Mouse (Mus musculus) MEL (cell line): ENCODE results near the gene Prpf18. TPM values are rescaled to one million over a fixed set of nuclear protein-coding genes. Genes with fewer than 3 reads are reported as not detected.

ENCODE experiments used
- DNase-seq: peaks from one replicate; pipeline ENCODE4 v3.0.0; 2011; ENCODE audit warnings: low read depth, low spot score
- H3K27ac ChIP-seq: 2 replicates; pipeline ENCODE4 v1.5.1; 2012; ENCODE audit warnings: low read depth, mild to moderate bottlenecking, control low read depth, low read length, moderate library complexity; ENCODE audit not compliant: control insufficient read depth
- H3K27me3 ChIP-seq, 2 experiments: fragments of 150-350 bp in 1 of 2; sonication (generic) in 1 of 2; 2 replicates each; pipeline ENCODE4 v1.6.1; 2012; ENCODE audit warnings: low read length in 2 of 2, mild to moderate bottlenecking in 2 of 2, improper control_type of control experiment in 1 of 2, moderate library complexity in 1 of 2; ENCODE audit not compliant: insufficient read depth in 2 of 2, control insufficient read depth in 1 of 2
- H3K36me3 ChIP-seq, 2 experiments: 2 replicates each; pipeline ENCODE4 v1.6.1; 2012 to 2014; ENCODE audit warnings: low read length in 2 of 2, improper control_type of control experiment in 1 of 2, inconsistent platforms in 1 of 2, mild to moderate bottlenecking in 1 of 2; ENCODE audit not compliant: insufficient read depth in 2 of 2, control insufficient read depth in 1 of 2
- H3K4me1 ChIP-seq, 2 experiments: fragments of 150-350 bp in 1 of 2; sonication (generic) in 1 of 2; 2 replicates each; pipeline ENCODE4 v1.6.1; 2012; ENCODE audit warnings: low read length in 2 of 2, improper control_type of control experiment in 1 of 2, mild to moderate bottlenecking in 1 of 2; ENCODE audit not compliant: insufficient read depth in 2 of 2, control insufficient read depth in 1 of 2
- H3K4me3 ChIP-seq, 2 experiments: fragments of 150-350 bp in 1 of 2; sonication (generic) in 1 of 2; 2 replicates each; pipeline ENCODE4 v1.5.1; 2012; ENCODE audit warnings: low read depth in 2 of 2, low read length in 2 of 2, mild to moderate bottlenecking in 2 of 2, moderate library complexity in 2 of 2, control low read depth in 1 of 2, improper control_type of control experiment in 1 of 2; ENCODE audit not compliant: control insufficient read depth in 1 of 2, insufficient read depth in 1 of 2
- H3K79me2 ChIP-seq: 2 replicates; pipeline ENCODE4 v1.6.1; 2012; ENCODE audit warnings: mild to moderate bottlenecking, low read length, moderate library complexity; ENCODE audit not compliant: control insufficient read depth, poor library complexity, insufficient read depth
- H3K9ac ChIP-seq: 2 replicates; pipeline ENCODE4 v1.6.1; 2012; ENCODE audit warnings: low read depth, mild to moderate bottlenecking, control low read depth, low read length, moderate library complexity; ENCODE audit not compliant: control insufficient read depth, poor library complexity, severe bottlenecking
- H3K9me3 ChIP-seq: fragments of 150-350 bp; sonication (generic); replicated peaks from 2 replicates; pipeline ENCODE4 v1.6.1; 2012; ENCODE audit warnings: mild to moderate bottlenecking, low read length, improper control_type of control experiment, moderate library complexity; ENCODE audit not compliant: insufficient read depth
- ELF1 ChIP-seq: IDR thresholded peaks from 2 replicates; pipeline ENCODE4 v1.6.1; 2014; ENCODE audit warnings: low read depth, mild to moderate bottlenecking, inconsistent platforms, low read length, improper control_type of control experiment, moderate library complexity
- EP300 ChIP-seq, 2 experiments: IDR thresholded peaks; 2 replicates each; pipeline ENCODE4 v1.6.1; 2011; ENCODE audit warnings: improper control_type of control experiment in 2 of 2, low read length in 2 of 2, low read depth in 1 of 2, mild to moderate bottlenecking in 1 of 2
- ETS1 ChIP-seq: IDR thresholded peaks from 2 replicates; pipeline ENCODE4 v1.6.1; 2012; ENCODE audit warnings: low read depth, mild to moderate bottlenecking, inconsistent platforms, low read length, improper control_type of control experiment, moderate library complexity
- GABPA ChIP-seq: IDR thresholded peaks from 2 replicates; pipeline ENCODE4 v1.6.1; 2012; ENCODE audit warnings: low read depth, mild to moderate bottlenecking, inconsistent platforms, low read length, improper control_type of control experiment, moderate library complexity
- JUND ChIP-seq: IDR thresholded peaks from 2 replicates; pipeline ENCODE4 v1.6.1; 2011; ENCODE audit warnings: low read depth, mild to moderate bottlenecking, improper control_type of control experiment, low read length
- MAFK ChIP-seq: IDR thresholded peaks from 2 replicates; pipeline ENCODE4 v1.6.1; 2011; ENCODE audit warnings: low read depth, mild to moderate bottlenecking, low read length, improper control_type of control experiment, borderline replicate concordance
- MAX ChIP-seq: IDR thresholded peaks from 2 replicates; pipeline ENCODE4 v1.6.1; 2011; ENCODE audit warnings: low read length, improper control_type of control experiment
- MAZ ChIP-seq: IDR thresholded peaks from 2 replicates; pipeline ENCODE4 v1.6.1; 2012; ENCODE audit warnings: low read depth, mild to moderate bottlenecking, inconsistent platforms, low read length, improper control_type of control experiment
- MEF2A ChIP-seq: IDR thresholded peaks from 2 replicates; pipeline ENCODE4 v1.6.1; 2014; ENCODE audit warnings: low read depth, mild to moderate bottlenecking, inconsistent platforms, low read length, improper control_type of control experiment; ENCODE audit not compliant: poor library complexity, insufficient replicate concordance, severe bottlenecking; ENCODE audit errors: extremely low read depth
- MXI1 ChIP-seq: IDR thresholded peaks from 2 replicates; pipeline ENCODE4 v1.6.1; 2011; ENCODE audit warnings: mild to moderate bottlenecking, low read depth, low read length, improper control_type of control experiment
- MYB ChIP-seq: IDR thresholded peaks from 2 replicates; pipeline ENCODE4 v1.6.1; 2011; ENCODE audit warnings: mild to moderate bottlenecking, low read depth, low read length, improper control_type of control experiment
- NRF1 ChIP-seq: IDR thresholded peaks from 2 replicates; pipeline ENCODE4 v1.6.1; 2014; ENCODE audit warnings: low read depth, mild to moderate bottlenecking, inconsistent platforms, low read length, improper control_type of control experiment, moderate library complexity; ENCODE audit not compliant: poor library complexity, insufficient read depth, severe bottlenecking
- POLR2A ChIP-seq, 2 experiments: IDR thresholded peaks; 2 replicates each; pipeline ENCODE4 v1.6.1; 2011 to 2012; ENCODE audit warnings: low read length in 2 of 2, mild to moderate bottlenecking in 2 of 2, control low read depth in 1 of 2, improper control_type of control experiment in 1 of 2, low read depth in 1 of 2, moderate library complexity in 1 of 2; ENCODE audit not compliant: control insufficient read depth in 1 of 2, insufficient read depth in 1 of 2, poor library complexity in 1 of 2
- POLR2AphosphoS2 ChIP-seq: IDR thresholded peaks from 2 replicates; pipeline ENCODE4 v1.6.1; 2011; ENCODE audit warnings: low read length, improper control_type of control experiment
- RAD21 ChIP-seq: IDR thresholded peaks from 2 replicates; pipeline ENCODE4 v1.6.1; 2011; ENCODE audit warnings: mild to moderate bottlenecking, low read depth, low read length, improper control_type of control experiment
- RCOR1 ChIP-seq: IDR thresholded peaks from 2 replicates; pipeline ENCODE4 v1.6.1; 2012; ENCODE audit warnings: low read depth, mild to moderate bottlenecking, inconsistent platforms, low read length, improper control_type of control experiment
- SIN3A ChIP-seq: IDR thresholded peaks from 2 replicates; pipeline ENCODE4 v1.6.1; 2012; ENCODE audit warnings: low read length, improper control_type of control experiment, inconsistent platforms
- SMC3 ChIP-seq: IDR thresholded peaks from 2 replicates; pipeline ENCODE4 v1.6.1; 2011; ENCODE audit warnings: low read depth, low read length, improper control_type of control experiment
- TAL1 ChIP-seq: IDR thresholded peaks from 2 replicates; pipeline ENCODE4 v1.6.1; 2012; ENCODE audit warnings: mild to moderate bottlenecking, inconsistent platforms, low read length, moderate library complexity, mixed read lengths
- TBP ChIP-seq: IDR thresholded peaks from 2 replicates; pipeline ENCODE4 v1.8.0; 2011; ENCODE audit warnings: low read depth, low read length, improper control_type of control experiment
- UBTF ChIP-seq: IDR thresholded peaks from 2 replicates; pipeline ENCODE4 v1.6.1; 2012; ENCODE audit warnings: low read depth, mild to moderate bottlenecking, inconsistent platforms, low read length, improper control_type of control experiment, moderate library complexity, borderline replicate concordance; ENCODE audit not compliant: insufficient read depth
- USF1 ChIP-seq: IDR thresholded peaks from 2 replicates; pipeline ENCODE4 v1.6.1; 2014; ENCODE audit warnings: low read depth, mild to moderate bottlenecking, inconsistent platforms, low read length, improper control_type of control experiment, moderate library complexity
- USF2 ChIP-seq, 2 experiments: IDR thresholded peaks; 2 replicates each; pipeline ENCODE4 v1.6.1; 2011 to 2012; ENCODE audit warnings: improper control_type of control experiment in 2 of 2, low read length in 2 of 2, borderline replicate concordance in 1 of 2, inconsistent platforms in 1 of 2, low read depth in 1 of 2, mild to moderate bottlenecking in 1 of 2; ENCODE audit not compliant: insufficient read depth in 1 of 2
- ZC3H11A ChIP-seq: IDR thresholded peaks from 2 replicates; pipeline ENCODE4 v1.6.1; 2012; ENCODE audit warnings: low read depth, mild to moderate bottlenecking, inconsistent platforms, low read length, improper control_type of control experiment
- ZKSCAN1 ChIP-seq: IDR thresholded peaks from 2 replicates; pipeline ENCODE4 v1.6.1; 2012; ENCODE audit warnings: low read depth, mild to moderate bottlenecking, inconsistent platforms, low read length, improper control_type of control experiment, moderate library complexity
- ZMIZ1 ChIP-seq: IDR thresholded peaks from 2 replicates; pipeline ENCODE4 v1.6.1; 2012; ENCODE audit warnings: low read depth, mild to moderate bottlenecking, inconsistent platforms, low read length, improper control_type of control experiment, moderate library complexity
- ZNF384 ChIP-seq: IDR thresholded peaks from 2 replicates; pipeline ENCODE4 v1.6.1; 2012; ENCODE audit warnings: low read depth, mild to moderate bottlenecking, inconsistent platforms, low read length, improper control_type of control experiment
- polyA plus RNA-seq, 2 experiments: library from polyadenylated mRNA; stranded (reverse) in 1 of 2; unstranded in 1 of 2; fragments of >175 nt in 1 of 2; fragments of >200 nt in 1 of 2; gene quantifications; 2 replicates each; pipeline versions ENCODE4 v1.2.1 to v1.2.4; 2012; ENCODE audit warnings: low replicate concordance in 2 of 2, low read depth in 1 of 2; ENCODE audit not compliant: insufficient read length in 2 of 2, insufficient read depth in 1 of 2, missing spikeins in 1 of 2
- total RNA-seq: library from RNA; depleted of rRNA; stranded (reverse); fragments of 300-350 nt; gene quantifications from 2 replicates; pipeline ENCODE4 v1.2.3, GENCODE M21; 2012

Prpf18 gene
- total and polyA plus RNA-seq, 3 experiments, result 26.3 to 31.2 TPM; not detected in 1

DNA sequence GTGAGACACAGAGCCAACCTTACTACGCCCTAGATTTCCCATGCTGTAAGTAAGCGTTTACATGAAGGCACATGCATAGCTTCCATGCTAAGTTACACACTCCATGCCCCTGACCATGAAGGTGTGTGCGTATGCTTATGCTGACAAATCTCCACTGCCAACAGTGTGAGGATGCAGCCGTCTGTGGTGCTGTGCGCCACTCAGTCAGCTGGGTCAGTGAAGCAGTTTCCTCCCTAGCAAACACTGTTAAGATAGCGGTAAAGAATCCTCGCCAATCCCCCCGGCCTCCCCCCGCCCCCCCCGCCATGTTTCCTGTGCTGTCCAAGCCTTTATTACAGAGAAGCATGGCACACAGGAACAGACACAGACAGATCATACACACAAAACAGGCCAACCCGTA lies 22.4 kb downstream of the Prpf18 start:
- Histone ChIP-seq H3K27ac (no peak overlapping the region), H3K9ac (no peak overlapping the region), H3K9me3 (no peaks in the 10 kb centered on the region), H3K79me2 (no peaks in the 10 kb centered on the region), H3K4me3 (no peak overlapping the region), H3K4me1 (no peaks in the 10 kb centered on the region), H3K36me3 (peaks cover 0 to 19% of the 10 kb centered on the region in 2 experiments; a peak in 2 of 4 replicates), H3K27me3 (no peaks in the 10 kb centered on the region)
- no peak for DNase-seq
- no peak for TF ChIP-seq ELF1
- TF ChIP-seq ETS1, result no peak
- no peak for TF ChIP-seq ZNF384
- TF ChIP-seq MAFK, result no peak
- no peak for TF ChIP-seq JUND
- TF ChIP-seq UBTF, result no peak
- TF ChIP-seq RAD21, result no peak
- no peak for TF ChIP-seq USF2 (IDR thresholded peaks at IDR 0.05; ENCODE audit: borderline replicate concordance in 1 of 2, insufficient read depth in 1 of 2, low read depth in 1 of 2, low read length in 2 of 2)
- no peak for TF ChIP-seq MYB
- TF ChIP-seq ZC3H11A, result no peak
- TF ChIP-seq MAX, result no peak
- TF ChIP-seq TAL1, result no peak
- TF ChIP-seq POLR2AphosphoS2, result no peak
- no peak for TF ChIP-seq POLR2A (IDR thresholded peaks at IDR 0.05; ENCODE audit: control insufficient read depth in 1 of 2, insufficient read depth in 1 of 2, low read depth in 1 of 2, low read length in 2 of 2, poor library complexity in 1 of 2)
- no peak for TF ChIP-seq MAZ
- TF ChIP-seq MXI1, result no peak
- TF ChIP-seq MEF2A, result no peak
- TF ChIP-seq SMC3, result no peak
- no peak for TF ChIP-seq EP300 (IDR thresholded peaks at IDR 0.05; ENCODE audit: low read depth in 1 of 2, low read length in 2 of 2)
- no peak for TF ChIP-seq USF1

DNA sequence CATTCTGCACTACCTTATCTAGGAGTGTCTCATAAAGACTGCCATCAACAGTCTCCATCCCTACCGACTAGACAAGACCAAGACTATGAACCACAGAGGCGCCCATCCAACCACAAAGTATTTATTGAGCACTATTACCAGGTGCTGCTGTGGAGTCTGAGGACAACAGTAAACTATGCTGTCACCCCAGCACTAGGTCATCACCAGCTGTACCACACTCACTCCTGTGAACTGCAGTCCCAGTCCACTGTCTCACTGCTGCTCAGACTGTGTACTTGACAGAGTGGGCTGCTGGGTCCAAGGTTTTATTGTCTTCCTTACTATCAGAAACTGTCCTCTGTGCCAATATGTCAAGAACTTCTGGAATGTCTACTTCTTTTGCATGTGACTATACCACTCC lies 23.0 kb downstream of the Prpf18 start:
- no peaks in the 10 kb centered on the region for H3K79me2 ChIP-seq
- no peak overlapping the region for H3K4me3 ChIP-seq
- no peak overlapping the region for H3K9ac ChIP-seq
- DNase-seq, result no peak
- no peaks in the 10 kb centered on the region for H3K4me1 ChIP-seq
- H3K27ac ChIP-seq, result no peak overlapping the region
- TF ChIP-seq GABPA (no peak), EP300 (IDR thresholded peaks at IDR 0.05; ENCODE audit: low read depth in 1 of 2, low read length in 2 of 2) (no peak), ZKSCAN1 (no peak), USF1 (no peak), SIN3A (no peak), RCOR1 (no peak), ZMIZ1 (no peak), TBP (no peak), ELF1 (no peak), NRF1 (no peak)
- peaks cover 0 to 17% of the 10 kb centered on the region in 2 experiments; a peak in 2 of 4 replicates for H3K36me3 ChIP-seq
- no peaks in the 10 kb centered on the region for H3K27me3 ChIP-seq
- no peaks in the 10 kb centered on the region for H3K9me3 ChIP-seq
